Mouse (Mus musculus) kidney, postnatal 14 days (tissue): ENCODE results near the gene Foxo6.

Source experiments
- DNase-seq: peaks from one replicate; pipeline ENCODE4 v3.0.0; 2022; ENCODE audit warnings: mixed read lengths

Foxo6 gene

GRCm38 (mm10) chr4:120287290-120288111 is at the start of gene Foxo6:
TSS of gene Foxo6 (minus strand) at chr4:120287349.
- peak; percentile 97 for DNase-seq

- DNase-seq: no peak
Observed at GRCm38 (mm10) chr4:120334316-120334715, 47.2 kb upstream of the Foxo6 start.

GRCm38 (mm10) chr4:120332934-120333421 is 45.8 kb upstream of the Foxo6 start:
- no peak for DNase-seq

GRCm38 (mm10) chr4:120332405-120332933 is 45.3 kb upstream of the Foxo6 start:
- DNase-seq: no peak

- DNase-seq: no peak
Observed at GRCm38 (mm10) chr4:120331992-120332391, 44.8 kb upstream of the Foxo6 start.

- no peak for DNase-seq
Observed at GRCm38 (mm10) chr4:120331541-120331940, 44.4 kb upstream of the Foxo6 start.

GRCm38 (mm10) chr4:120325748-120326147 is 38.6 kb upstream of the Foxo6 start:
- DNase-seq: no peak

- DNase-seq: no peak
Observed at GRCm38 (mm10) chr4:120325051-120325450, 37.9 kb upstream of the Foxo6 start.

- no peak for DNase-seq
Observed at GRCm38 (mm10) chr4:120323858-120324257, 36.7 kb upstream of the Foxo6 start.

GRCm38 (mm10) chr4:120323198-120323597 is 36.0 kb upstream of the Foxo6 start:
- DNase-seq: peak; percentile 31

GRCm38 (mm10) chr4:120317541-120317940 is 30.4 kb upstream of the Foxo6 start:
- no peak for DNase-seq

- DNase-seq: no peak
Observed at GRCm38 (mm10) chr4:120316716-120317115, 29.6 kb upstream of the Foxo6 start.

GRCm38 (mm10) chr4:120314571-120314970 is 27.4 kb upstream of the Foxo6 start:
- no peak for DNase-seq

- DNase-seq: no peak
Observed at GRCm38 (mm10) chr4:120313309-120313708, 26.2 kb upstream of the Foxo6 start.

- DNase-seq: no peak
Observed at GRCm38 (mm10) chr4:120304580-120304979, 17.4 kb upstream of the Foxo6 start.

GRCm38 (mm10) chr4:120299287-120299686 is 12.1 kb upstream of the Foxo6 start:
- no peak for DNase-seq

GRCm38 (mm10) chr4:120291106-120291822 is 4.1 kb upstream of the Foxo6 start:
- no peak for DNase-seq

GRCm38 (mm10) chr4:120290486-120290885 is 3.3 kb upstream of the Foxo6 start:
- no peak for DNase-seq

GRCm38 (mm10) chr4:120289181-120289965 is 2.2 kb upstream of the Foxo6 start:
- DNase-seq: no peak

GRCm38 (mm10) chr4:120286761-120287241 is 348 bp downstream of the Foxo6 start:
- DNase-seq: peak; percentile 37

- DNase-seq: no peak
Observed at GRCm38 (mm10) chr4:120285730-120286129, 1.4 kb downstream of the Foxo6 start.

GRCm38 (mm10) chr4:120285223-120285622 is 1.9 kb downstream of the Foxo6 start:
- no peak for DNase-seq

- no peak for DNase-seq
Observed at GRCm38 (mm10) chr4:120284187-120284586, 3.0 kb downstream of the Foxo6 start.
